Mouse (Mus musculus): ENCODE results near the gene Agbl3. TPM values are rescaled to one million over a fixed set of nuclear protein-coding genes. Genes with fewer than 3 reads are reported as not detected.

Agbl3 gene
- polyA plus RNA-seq, 1 experiment = 0.57 TPM

GRCm38 (mm10) chr6:34765721-34766120 is 14.5 kb upstream of the Agbl3 start:
- TF ChIP-seq POLR2A (IDR thresholded peaks at IDR 0.05; ENCODE audit: low read depth, low read length) (no peak), CTCF (IDR thresholded peaks at IDR 0.05; ENCODE audit: extremely low read depth, insufficient read length, insufficient replicate concordance, low read depth, low read length) (no peak)
- 83% methylated on average over 5 of the region's 5 CpGs for WGBS
- Histone ChIP-seq H3K27ac (ENCODE audit: insufficient read depth, low read depth, low read length) (no peak overlapping the region), H3K27me3 (ENCODE audit: control insufficient read depth, insufficient read depth, low read length) (no peaks in the 10 kb centered on the region), H3K36me3 (ENCODE audit: control insufficient read depth, insufficient read depth, low read length) (no peaks in the 10 kb centered on the region), H3K4me3 (ENCODE audit: low read depth, low read length) (no peak overlapping the region), H3K4me1 (ENCODE audit: control insufficient read depth, insufficient read depth, insufficient read length, low read length) (no peaks in the 10 kb centered on the region; the same call in 1 of the 2 replicates)

GRCm38 (mm10) chr6:34769984-34770383 is 10.2 kb upstream of the Agbl3 start:
- H3K4me3 ChIP-seq (ENCODE audit: low read depth, low read length) = no peak overlapping the region
- no peaks in the 10 kb centered on the region for H3K4me1 ChIP-seq (ENCODE audit: control insufficient read depth, insufficient read depth, insufficient read length, low read length)
- 85% methylated on average over 2 of the region's 2 CpGs for WGBS
- H3K27ac ChIP-seq (ENCODE audit: insufficient read depth, low read depth, low read length) = no peak overlapping the region
- no peaks in the 10 kb centered on the region for H3K36me3 ChIP-seq (ENCODE audit: control insufficient read depth, insufficient read depth, low read length)
- no peaks in the 10 kb centered on the region for H3K27me3 ChIP-seq (ENCODE audit: control insufficient read depth, insufficient read depth, low read length)
- TF ChIP-seq POLR2A (IDR thresholded peaks at IDR 0.05; ENCODE audit: low read depth, low read length) (no peak), CTCF (IDR thresholded peaks at IDR 0.05; ENCODE audit: extremely low read depth, insufficient read length, insufficient replicate concordance, low read depth, low read length) (no peak)

GRCm38 (mm10) chr6:34770491-34770890 is 9.7 kb upstream of the Agbl3 start:
- Histone ChIP-seq H3K27ac (ENCODE audit: insufficient read depth, low read depth, low read length) (no peak overlapping the region), H3K36me3 (ENCODE audit: control insufficient read depth, insufficient read depth, low read length) (no peaks in the 10 kb centered on the region), H3K27me3 (ENCODE audit: control insufficient read depth, insufficient read depth, low read length) (no peaks in the 10 kb centered on the region), H3K4me3 (ENCODE audit: low read depth, low read length) (no peak overlapping the region), H3K4me1 (ENCODE audit: control insufficient read depth, insufficient read depth, insufficient read length, low read length) (no peaks in the 10 kb centered on the region)
- TF ChIP-seq CTCF (IDR thresholded peaks at IDR 0.05; ENCODE audit: extremely low read depth, insufficient read length, insufficient replicate concordance, low read depth, low read length) (no peak), POLR2A (IDR thresholded peaks at IDR 0.05; ENCODE audit: low read depth, low read length) (no peak)
- WGBS = 80% methylated on average over 6 of the region's 6 CpGs

- Histone ChIP-seq H3K27ac (ENCODE audit: insufficient read depth, low read depth, low read length) (no peak overlapping the region), H3K36me3 (ENCODE audit: control insufficient read depth, insufficient read depth, low read length) (no peaks in the 10 kb centered on the region), H3K4me3 (ENCODE audit: low read depth, low read length) (no peak overlapping the region), H3K4me1 (ENCODE audit: control insufficient read depth, insufficient read depth, insufficient read length, low read length) (no peaks in the 10 kb centered on the region; the same call in 1 of the 2 replicates), H3K27me3 (ENCODE audit: control insufficient read depth, insufficient read depth, low read length) (no peaks in the 10 kb centered on the region)
- no peak for TF ChIP-seq POLR2A (IDR thresholded peaks at IDR 0.05; ENCODE audit: low read depth, low read length)
- TF ChIP-seq CTCF (IDR thresholded peaks at IDR 0.05; ENCODE audit: extremely low read depth, insufficient read length, insufficient replicate concordance, low read depth, low read length) = no peak
These were observed 3.8 kb upstream of the Agbl3 start for GRCm38 (mm10) chr6:34776396-34776795.

GRCm38 (mm10) chr6:34777094-34777493 is 3.1 kb upstream of the Agbl3 start:
- H3K27ac ChIP-seq (ENCODE audit: insufficient read depth, low read depth, low read length) = no peak overlapping the region
- no peak for TF ChIP-seq CTCF (IDR thresholded peaks at IDR 0.05; ENCODE audit: extremely low read depth, insufficient read length, insufficient replicate concordance, low read depth, low read length)
- no peak for TF ChIP-seq POLR2A (IDR thresholded peaks at IDR 0.05; ENCODE audit: low read depth, low read length)
- 87% methylated on average over 2 of the region's 2 CpGs for WGBS
- no peak overlapping the region for H3K4me3 ChIP-seq (ENCODE audit: low read depth, low read length)
- no peaks in the 10 kb centered on the region; the same call in 1 of the 2 replicates for H3K4me1 ChIP-seq (ENCODE audit: control insufficient read depth, insufficient read depth, insufficient read length, low read length)
- H3K36me3 ChIP-seq (ENCODE audit: control insufficient read depth, insufficient read depth, low read length) = no peaks in the 10 kb centered on the region
- H3K27me3 ChIP-seq (ENCODE audit: control insufficient read depth, insufficient read depth, low read length) = no peaks in the 10 kb centered on the region

- H3K27me3 ChIP-seq (ENCODE audit: control insufficient read depth, insufficient read depth, low read length) = no peaks in the 10 kb centered on the region
- TF ChIP-seq CTCF (IDR thresholded peaks at IDR 0.05; ENCODE audit: extremely low read depth, insufficient read length, insufficient replicate concordance, low read depth, low read length) (no peak), POLR2A (IDR thresholded peaks at IDR 0.05; ENCODE audit: low read depth, low read length) (no peak)
- no peaks in the 10 kb centered on the region for H3K36me3 ChIP-seq (ENCODE audit: control insufficient read depth, insufficient read depth, low read length)
- WGBS = 74% methylated on average over 10 of the region's 10 CpGs
- H3K4me3 ChIP-seq (ENCODE audit: low read depth, low read length) = no peak overlapping the region
- H3K4me1 ChIP-seq (ENCODE audit: control insufficient read depth, insufficient read depth, insufficient read length, low read length) = no peaks in the 10 kb centered on the region; the same call in 1 of the 2 replicates
- no peak overlapping the region for H3K27ac ChIP-seq (ENCODE audit: insufficient read depth, low read depth, low read length)
These were observed 2.1 kb upstream of the Agbl3 start for GRCm38 (mm10) chr6:34777981-34778668.

- Histone ChIP-seq H3K27me3 (ENCODE audit: control insufficient read depth, insufficient read depth, low read length) (no peaks in the 10 kb centered on the region), H3K36me3 (ENCODE audit: control insufficient read depth, insufficient read depth, low read length) (no peaks in the 10 kb centered on the region), H3K27ac (ENCODE audit: insufficient read depth, low read depth, low read length) (peak overlapping the region; percentile 86), H3K4me3 (ENCODE audit: low read depth, low read length) (peak overlapping the region; percentile 88), H3K4me1 (ENCODE audit: control insufficient read depth, insufficient read depth, insufficient read length, low read length) (no peaks in the 10 kb centered on the region; the same call in 1 of the 2 replicates)
- TF ChIP-seq POLR2A (IDR thresholded peaks at IDR 0.05; ENCODE audit: low read depth, low read length) (no peak; the same call in 1 of the 2 replicates), CTCF (IDR thresholded peaks at IDR 0.05; ENCODE audit: extremely low read depth, insufficient read length, insufficient replicate concordance, low read depth, low read length) (no peak)
- WGBS = 2% methylated on average over 13 of the region's 13 CpGs
These were observed 684 bp downstream of the Agbl3 start for GRCm38 (mm10) chr6:34780943-34781289.
